Mouse (Mus musculus) liver, embryonic 13.5 days (tissue): ENCODE data around the gene Ndufa10. TPM values are rescaled to one million over a fixed set of nuclear protein-coding genes. Genes with fewer than 3 reads are reported as not detected.

Source experiments
- ATAC-seq: fragments of 200-750 bp; cut with Nextera tagmentation; 2 replicates; pipeline ENCODE4 v1.8.0; 2017; ENCODE audit warnings: low read depth, mild to moderate bottlenecking, moderate number of reproducible peaks, moderate library complexity
- DNase-seq: peaks from one replicate; pipeline ENCODE4 v3.0.0; 2022
- H3K27ac ChIP-seq: fragments of 300-500 bp; sonication (generic); 2 replicates; pipeline ENCODE4 v1.5.1; 2015; ENCODE audit warnings: moderate library complexity, mild to moderate bottlenecking, inconsistent platforms
- H3K27me3 ChIP-seq: fragments of 300-500 bp; sonication (generic); 2 replicates; pipeline ENCODE4 v1.6.1; 2015; ENCODE audit warnings: mild to moderate bottlenecking, inconsistent platforms
- H3K36me3 ChIP-seq: fragments of 300-500 bp; sonication (generic); 2 replicates; pipeline ENCODE4 v1.6.1; 2015; ENCODE audit warnings: mild to moderate bottlenecking, inconsistent platforms
- H3K4me1 ChIP-seq: fragments of 300-500 bp; sonication (generic); replicated peaks from 2 replicates; pipeline ENCODE4 v1.6.1; 2015; ENCODE audit warnings: inconsistent platforms
- H3K4me2 ChIP-seq: fragments of 300-500 bp; sonication (generic); 2 replicates; pipeline ENCODE4 v1.6.1; 2015; ENCODE audit warnings: inconsistent platforms, mild to moderate bottlenecking, moderate library complexity
- H3K4me3 ChIP-seq: fragments of 300-500 bp; sonication (generic); replicated peaks from 2 replicates; pipeline ENCODE4 v1.5.1; 2015; ENCODE audit warnings: mild to moderate bottlenecking, inconsistent platforms
- H3K9ac ChIP-seq: fragments of 300-500 bp; sonication (generic); 2 replicates; pipeline ENCODE4 v1.6.1; 2015; ENCODE audit warnings: mild to moderate bottlenecking, inconsistent platforms
- H3K9me3 ChIP-seq: fragments of 300-500 bp; sonication (generic); replicated peaks from 2 replicates; pipeline ENCODE4 v1.6.1; 2016; ENCODE audit warnings: inconsistent platforms
- WGBS: fragments of 180-500 bp; shearing (Covaris S2); methylation state at CpG from one replicate; pipeline ENCODE4 v1.1.7; 2015; ENCODE audit not compliant: insufficient replicate concordance; 5-methylcytosine and 5-hydroxymethylcytosine counted together
- polyA plus RNA-seq: library from polyadenylated mRNA; unstranded; fragments of >200 nt; fragmentation: Nextera tagmentation; extraction: Ambion mirVana; gene quantifications from 2 replicates; pipeline ENCODE4 v1.2.1, GENCODE M21; 2015

The Ndufa10 gene
- polyA plus RNA-seq, 1 experiment from 2014 or later: 167 TPM

DNA sequence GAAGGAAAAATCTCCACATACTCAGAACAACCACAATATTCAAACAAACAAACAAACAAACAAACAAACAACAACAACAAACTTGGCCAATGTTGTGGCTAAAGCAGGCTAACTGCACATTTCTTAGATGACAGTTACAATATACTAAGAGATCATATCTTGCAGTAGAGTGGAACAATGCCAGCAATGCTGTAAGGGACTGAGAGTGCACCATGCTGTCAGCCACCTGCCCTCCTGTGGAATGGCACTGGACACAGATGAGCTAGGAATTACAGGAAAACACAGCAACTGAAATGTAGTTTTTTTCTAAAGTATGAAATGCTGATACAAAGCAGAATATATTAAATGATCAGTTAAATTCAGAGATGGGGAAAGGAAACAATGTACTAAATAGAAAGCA is 15.9 kb downstream of the Ndufa10 start:
- ATAC-seq (no peak), DNase-seq (no peak)
- Histone ChIP-seq H3K4me2 (no peak overlapping the region), H3K36me3 (peaks cover 89% of the 10 kb centered on the region), H3K9ac (no peak overlapping the region), H3K9me3 (no peaks in the 10 kb centered on the region), H3K4me1 (no peaks in the 10 kb centered on the region), H3K27me3 (no peaks in the 10 kb centered on the region), H3K4me3 (no peak overlapping the region), H3K27ac (no peak overlapping the region)

DNA sequence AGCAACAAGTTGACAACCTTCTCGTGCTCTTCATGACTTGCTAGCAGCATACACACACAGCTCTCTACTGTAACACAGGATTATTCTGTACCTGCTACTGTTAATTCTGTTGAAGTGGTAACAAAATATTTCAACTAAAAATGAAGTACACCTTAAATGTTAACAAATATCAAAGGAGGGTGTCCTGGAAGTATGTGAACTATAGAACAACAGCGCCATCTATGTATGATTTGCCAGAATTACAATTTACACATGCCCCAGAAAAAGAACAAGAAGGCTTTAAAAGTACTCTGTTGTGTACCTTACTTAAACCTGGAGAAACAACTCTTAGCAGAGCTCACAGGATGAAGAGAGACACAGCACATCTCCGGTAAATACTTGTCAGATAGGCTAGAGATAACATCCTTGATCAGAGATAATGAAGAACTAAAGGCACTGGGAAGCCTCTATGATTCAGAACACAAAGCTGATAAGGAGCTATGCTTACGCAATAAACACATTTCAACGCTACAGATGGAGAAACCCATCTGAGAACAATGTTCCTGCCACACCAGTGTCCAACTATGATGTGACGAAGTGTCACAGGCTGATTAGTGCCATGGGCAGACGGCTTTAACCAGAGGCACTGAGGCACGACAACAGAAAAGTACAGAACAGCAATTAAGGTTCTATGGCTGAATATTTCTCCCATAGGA is 19.8 kb downstream of the Ndufa10 start:
- WGBS: 59% methylated on average over 8 of the region's 8 CpGs
- peaks cover 89% of the 10 kb centered on the region for H3K36me3 ChIP-seq
- DNase-seq: no peak

DNA sequence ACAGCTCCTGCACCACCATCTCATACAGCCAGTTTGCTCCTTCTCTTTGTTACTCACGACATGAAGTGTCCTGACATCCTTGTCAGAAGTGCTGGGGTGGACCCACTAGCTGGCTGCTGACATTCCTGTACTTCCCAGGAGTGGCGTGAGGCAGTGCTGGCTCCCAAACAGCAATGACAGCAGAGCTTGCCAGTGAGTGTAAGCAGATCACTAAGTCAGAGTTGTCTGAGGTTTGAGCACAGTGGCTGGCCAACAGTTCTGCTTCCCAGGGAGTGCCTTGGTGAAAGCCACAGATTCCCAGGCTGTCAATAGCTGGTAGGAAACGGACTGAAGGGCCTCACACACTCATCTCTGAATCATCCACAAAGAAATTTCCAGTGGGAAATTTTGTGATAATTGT is 25.4 kb downstream of the Ndufa10 start:
- Histone ChIP-seq H3K4me1 (no peaks in the 10 kb centered on the region), H3K27me3 (no peaks in the 10 kb centered on the region), H3K9me3 (no peaks in the 10 kb centered on the region), H3K36me3 (peaks cover 87% of the 10 kb centered on the region), H3K27ac (no peak overlapping the region), H3K9ac (no peak overlapping the region), H3K4me3 (no peak overlapping the region), H3K4me2 (no peak overlapping the region)
- WGBS: 74% methylated on average over 3 of the region's 3 CpGs
- ATAC-seq: no peak
- DNase-seq: no peak

More for the DNA sequence above, 19.8 kb downstream of the Ndufa10 start:
- H3K9me3 ChIP-seq: no peaks in the 10 kb centered on the region
- no peak overlapping the region for H3K27ac ChIP-seq
- no peaks in the 10 kb centered on the region for H3K4me1 ChIP-seq
- H3K4me2 ChIP-seq: no peak overlapping the region
- ATAC-seq: no peak
- no peak overlapping the region for H3K4me3 ChIP-seq
- H3K27me3 ChIP-seq: no peaks in the 10 kb centered on the region
- no peak overlapping the region for H3K9ac ChIP-seq

DNA sequence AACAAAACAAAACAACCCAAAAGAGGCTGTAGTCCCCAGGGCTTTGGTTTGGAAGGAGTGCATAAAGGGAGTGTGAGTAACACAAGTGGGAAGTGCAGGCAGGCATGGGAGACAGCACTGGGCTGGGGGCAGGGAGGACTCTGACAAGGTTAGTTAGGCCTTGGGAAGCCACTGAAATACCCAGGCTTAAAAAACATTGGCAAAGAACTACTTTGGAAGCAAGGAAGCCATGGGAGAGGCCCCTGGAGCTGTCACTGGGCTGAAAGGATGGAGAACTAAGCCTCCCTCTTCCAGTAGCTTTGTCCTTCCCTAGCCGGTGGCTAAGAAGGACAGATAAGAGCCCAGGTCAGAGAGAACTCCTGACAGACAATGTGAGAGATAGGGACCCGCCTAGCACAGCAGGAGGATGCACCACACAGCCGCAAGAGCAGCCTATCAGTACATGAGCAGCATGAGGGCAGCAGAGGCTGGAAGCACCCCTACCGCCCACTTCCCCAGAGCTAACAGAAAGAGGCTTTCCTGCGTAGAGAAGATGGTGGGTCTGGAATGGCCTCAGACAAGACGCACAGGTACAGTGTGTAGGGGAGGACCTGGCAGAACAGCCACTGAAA is 32.1 kb downstream of the Ndufa10 start:
- DNase-seq: peak; percentile 41
- Histone ChIP-seq H3K9me3 (no peaks in the 10 kb centered on the region), H3K9ac (no peak overlapping the region), H3K36me3 (peaks cover 73% of the 10 kb centered on the region), H3K4me1 (peaks cover 34% of the 10 kb centered on the region), H3K27ac (no peak overlapping the region), H3K27me3 (no peaks in the 10 kb centered on the region), H3K4me3 (no peak overlapping the region), H3K4me2 (no peak overlapping the region)
- peak; percentile 94 for ATAC-seq
- 22% methylated on average over 6 of the region's 6 CpGs for WGBS

DNA sequence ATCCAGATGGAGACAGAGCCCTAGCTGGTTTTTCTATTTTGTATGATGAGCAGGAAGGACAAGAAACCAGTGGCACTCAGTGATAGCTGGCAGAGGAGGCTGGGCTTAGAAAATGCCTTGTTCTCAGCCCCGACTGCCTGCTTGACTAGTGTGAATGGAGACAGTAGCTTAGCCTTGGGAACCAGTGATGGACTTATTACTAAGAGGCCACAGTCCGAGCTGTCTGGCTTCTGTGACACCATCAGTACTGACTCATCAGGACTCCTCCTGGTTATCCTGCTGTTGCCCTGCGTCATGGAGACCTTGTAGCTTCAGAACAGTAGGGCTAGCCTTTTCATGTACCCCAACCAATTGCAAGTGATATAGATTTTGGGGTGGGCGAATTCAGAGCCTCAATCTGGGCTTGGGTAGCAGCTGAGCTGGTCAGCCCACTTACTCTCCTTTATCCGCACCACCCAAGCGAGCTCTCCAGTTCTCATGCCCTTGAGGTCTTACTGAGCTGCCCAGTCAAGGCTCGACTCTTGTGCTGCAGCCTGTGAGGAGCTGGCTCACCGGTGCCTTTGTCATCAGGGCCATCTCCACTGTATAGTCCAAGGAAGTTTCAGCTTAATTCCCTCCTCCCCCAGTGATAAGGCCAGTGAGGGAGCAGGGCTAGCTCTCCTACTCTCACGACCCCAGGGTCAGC is 33.5 kb downstream of the Ndufa10 start:
- Histone ChIP-seq H3K27me3 (no peaks in the 10 kb centered on the region), H3K4me1 (peaks cover 34% of the 10 kb centered on the region), H3K9ac (no peak overlapping the region), H3K4me3 (no peak overlapping the region), H3K36me3 (peaks cover 63% of the 10 kb centered on the region), H3K9me3 (no peaks in the 10 kb centered on the region), H3K4me2 (no peak overlapping the region), H3K27ac (no peak overlapping the region)
- no peak for ATAC-seq
- DNase-seq: no peak
- 79% methylated on average over 9 of the region's 9 CpGs for WGBS

DNA sequence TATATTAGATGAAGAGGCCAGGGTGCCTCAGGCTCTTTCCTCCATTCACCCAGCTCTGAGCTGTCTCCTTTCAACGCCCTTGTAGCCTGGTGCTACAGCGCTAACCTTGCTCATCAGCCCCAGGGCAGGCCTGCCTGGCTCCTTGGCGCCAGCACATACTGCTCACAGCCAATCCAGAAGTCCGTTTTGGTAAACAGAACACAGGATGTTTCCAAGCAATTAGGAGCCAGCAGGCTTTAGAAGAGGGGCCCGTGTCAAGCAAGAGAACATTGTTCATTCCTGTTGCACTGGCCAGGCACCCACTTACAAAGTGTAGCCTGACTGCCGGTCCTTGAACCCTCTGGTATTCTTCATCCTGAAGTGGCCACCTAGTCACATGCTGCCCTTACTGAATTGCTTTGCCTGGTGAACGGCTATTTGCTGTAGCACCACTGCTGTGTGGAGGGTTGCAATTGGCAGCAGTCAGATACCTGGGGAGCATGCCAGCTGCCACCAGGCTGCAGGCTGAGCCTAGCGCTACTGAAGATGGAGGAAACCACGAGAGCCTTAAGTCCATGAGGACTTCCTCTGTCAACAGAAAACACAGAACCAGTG is 35.9 kb downstream of the Ndufa10 start:
- Histone ChIP-seq H3K4me3 (no peak overlapping the region), H3K4me1 (peaks cover 34% of the 10 kb centered on the region), H3K27me3 (no peaks in the 10 kb centered on the region), H3K27ac (no peak overlapping the region), H3K4me2 (no peak overlapping the region), H3K9ac (no peak overlapping the region), H3K36me3 (peaks cover 47% of the 10 kb centered on the region), H3K9me3 (no peaks in the 10 kb centered on the region)
- DNase-seq (no peak), ATAC-seq (no peak)
- WGBS: 51% methylated on average over 9 of the region's 9 CpGs

DNA sequence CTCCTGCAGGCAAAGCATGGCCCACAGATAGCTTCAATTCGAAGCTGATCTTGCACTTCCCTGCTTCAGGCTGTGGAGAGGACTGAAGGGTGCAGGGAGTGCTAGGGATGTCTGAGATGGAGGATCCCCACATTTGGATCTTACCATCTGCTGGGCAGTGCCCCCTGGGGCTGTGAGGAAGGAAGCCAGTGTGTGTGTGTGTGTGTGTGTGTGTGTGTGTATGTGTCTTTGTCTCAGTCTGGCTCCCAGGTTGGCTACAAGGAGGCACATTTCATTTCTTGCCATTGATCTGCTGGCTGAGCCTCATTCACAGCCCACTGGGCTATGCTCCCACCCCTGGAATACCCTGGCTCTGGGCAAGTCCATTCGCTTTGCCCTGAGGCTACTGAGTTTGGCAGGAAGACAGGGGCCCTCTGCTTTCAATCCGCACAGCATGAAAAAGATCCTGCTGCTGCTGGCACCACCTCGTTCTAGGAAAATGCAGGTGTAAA is 36.8 kb downstream of the Ndufa10 start:
- Histone ChIP-seq H3K4me3 (no peak overlapping the region), H3K4me1 (peaks cover 25% of the 10 kb centered on the region), H3K27me3 (no peaks in the 10 kb centered on the region), H3K4me2 (no peak overlapping the region), H3K36me3 (peaks cover 38% of the 10 kb centered on the region), H3K9me3 (no peaks in the 10 kb centered on the region), H3K27ac (no peak overlapping the region), H3K9ac (no peak overlapping the region)
- ATAC-seq (no peak), DNase-seq (no peak)
- 64% methylated on average over 4 of the region's 4 CpGs for WGBS

DNA sequence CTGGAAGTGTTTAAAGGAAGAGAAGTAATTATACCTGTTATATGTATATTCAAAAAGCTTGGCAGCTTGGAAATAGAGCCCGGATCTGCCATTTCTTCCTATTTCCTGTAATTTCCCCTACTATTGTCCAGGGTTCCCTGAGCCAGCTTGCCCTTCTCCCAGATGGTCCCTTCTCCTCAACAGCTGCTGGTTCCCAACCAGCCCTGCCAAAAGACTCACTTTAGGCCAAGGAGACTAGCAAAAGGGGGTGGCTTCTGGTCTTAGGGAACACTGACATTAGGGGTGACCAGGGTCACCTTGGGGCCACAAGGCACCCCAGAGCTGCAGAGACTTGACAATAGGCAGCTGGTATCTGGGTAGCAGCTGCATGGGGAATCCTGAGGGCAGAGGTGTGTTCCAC is 38.7 kb downstream of the Ndufa10 start:
- H3K9ac ChIP-seq: no peak overlapping the region
- H3K4me2 ChIP-seq: no peak overlapping the region
- H3K27ac ChIP-seq: no peak overlapping the region
- H3K27me3 ChIP-seq: no peaks in the 10 kb centered on the region
- peaks cover 18% of the 10 kb centered on the region for H3K4me1 ChIP-seq
- no peaks in the 10 kb centered on the region for H3K9me3 ChIP-seq
- H3K36me3 ChIP-seq: peaks cover 22% of the 10 kb centered on the region
- DNase-seq (no peak), ATAC-seq (no peak)
- WGBS: 52% methylated on average over 1 of the region's 1 CpGs
- no peak overlapping the region for H3K4me3 ChIP-seq

DNA sequence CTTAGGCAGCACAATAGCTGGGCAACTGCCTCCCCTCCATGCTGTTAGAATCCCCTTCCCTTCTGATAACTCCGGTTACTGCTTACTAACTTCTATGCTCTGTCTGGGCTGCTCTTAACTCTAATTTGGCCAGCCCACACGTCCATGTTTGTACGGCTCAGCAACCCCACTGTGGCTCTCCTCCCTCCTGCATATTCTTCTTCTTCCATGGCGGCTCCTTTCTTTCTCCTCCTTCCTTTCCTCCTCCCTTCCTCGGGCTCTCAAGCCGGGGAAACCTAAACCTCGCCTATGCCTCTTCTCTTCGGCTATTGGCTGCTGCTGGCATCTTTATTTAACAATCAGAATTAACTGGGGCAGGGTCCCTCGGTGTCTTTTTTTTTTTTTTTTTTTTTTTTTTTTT is 40.9 kb downstream of the Ndufa10 start:
- Histone ChIP-seq H3K27me3 (no peaks in the 10 kb centered on the region), H3K4me2 (no peak overlapping the region), H3K4me1 (0 out of 2 replicates have a peak, but pooled peaks cover under 1% of the 10 kb centered on the region), H3K27ac (no peak overlapping the region), H3K36me3 (0 out of 2 replicates have a peak, but pooled peaks cover under 1% of the 10 kb centered on the region), H3K9ac (no peak overlapping the region), H3K9me3 (no peaks in the 10 kb centered on the region), H3K4me3 (no peak overlapping the region)
- DNase-seq (no peak), ATAC-seq (no peak)
- WGBS: 67% methylated on average over 9 of the region's 9 CpGs

DNA sequence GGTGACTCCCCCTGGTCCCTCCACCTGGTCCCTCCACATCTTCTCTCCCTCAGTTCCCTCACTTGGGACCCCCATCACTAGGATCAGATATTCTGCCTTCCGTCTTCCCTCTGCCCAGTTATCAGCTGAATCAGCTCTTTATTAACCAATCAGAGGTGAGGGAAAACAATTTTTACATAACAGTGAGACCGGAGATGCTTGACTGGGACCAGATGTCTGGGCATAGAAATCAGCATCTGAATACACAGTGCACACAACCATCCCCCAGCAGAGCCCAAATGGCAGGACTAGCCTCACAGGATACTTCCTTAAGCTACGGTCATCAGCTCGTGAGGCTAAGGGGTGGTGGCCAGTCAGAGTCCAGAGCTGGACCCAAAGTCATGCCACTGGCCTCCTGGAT is 41.6 kb downstream of the Ndufa10 start:
- Histone ChIP-seq H3K9me3 (no peaks in the 10 kb centered on the region), H3K4me1 (no peaks in the 10 kb centered on the region), H3K36me3 (no peaks in the 10 kb centered on the region), H3K9ac (no peak overlapping the region), H3K4me3 (no peak overlapping the region), H3K27me3 (no peaks in the 10 kb centered on the region), H3K4me2 (no peak overlapping the region), H3K27ac (no peak overlapping the region)
- 72% methylated on average over 4 of the region's 4 CpGs for WGBS
- DNase-seq (no peak), ATAC-seq (no peak)

DNA sequence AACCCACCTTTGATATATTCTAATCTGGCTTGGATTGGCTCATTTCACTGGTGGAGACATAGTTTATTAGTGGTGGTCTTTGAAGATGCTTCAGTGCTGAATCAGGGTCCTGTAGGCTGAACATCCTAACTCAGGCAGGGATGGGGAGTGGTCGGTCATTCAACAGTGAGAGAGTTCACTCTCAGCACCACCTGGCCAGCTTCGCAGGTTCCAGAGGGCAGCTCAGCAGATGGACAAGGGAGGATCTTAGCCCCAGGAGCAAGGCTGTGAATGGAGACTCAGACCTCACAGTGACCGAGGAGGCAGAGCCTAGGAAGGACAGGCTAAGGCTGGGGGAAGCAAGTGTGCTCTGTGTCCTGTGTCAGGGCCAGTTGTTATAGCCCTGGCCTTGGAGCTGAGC is 42.2 kb downstream of the Ndufa10 start:
- no peak overlapping the region for H3K9ac ChIP-seq
- WGBS: 62% methylated on average over 3 of the region's 3 CpGs
- DNase-seq (no peak), ATAC-seq (no peak)
- no peak overlapping the region for H3K27ac ChIP-seq
- H3K27me3 ChIP-seq: no peaks in the 10 kb centered on the region
- H3K4me1 ChIP-seq: no peaks in the 10 kb centered on the region
- no peak overlapping the region for H3K4me3 ChIP-seq
- H3K4me2 ChIP-seq: no peak overlapping the region
- no peaks in the 10 kb centered on the region for H3K36me3 ChIP-seq
- H3K9me3 ChIP-seq: no peaks in the 10 kb centered on the region
